Mouse (Mus musculus): ENCODE results near the gene Asap3. TPM values are rescaled to one million over a fixed set of nuclear protein-coding genes. Genes with fewer than 3 reads are reported as not detected.

The Asap3 gene
- total RNA-seq (2014; rRNA removed), result 3.5 and 3.8 TPM in 2 replicates
- polyA plus RNA-seq (2015; fragmentation: Nextera tagmentation; extraction: Ambion mirVana), result 2.0 and 2.5 TPM in 2 replicates

- H3K27me3 ChIP-seq (ENCODE audit: insufficient read depth, low read length), result no peaks in the 10 kb centered on the region
- H3K4me2 ChIP-seq (ENCODE audit: low read depth), result peak within 1 kb of the TSS; percentile 100
- H3K4me1 ChIP-seq (ENCODE audit: insufficient read depth), result no peaks in the 10 kb centered on the region
- peak within 1 kb of the TSS; percentile 56 for H3K4me3 ChIP-seq (ENCODE audit: low read depth, low read length)
- DNase-seq (peak; percentile 82), ATAC-seq (peak; percentile 82)
- 4% methylated on average over 54 of the region's 54 CpGs for WGBS
- TF ChIP-seq CTCF (IDR thresholded peaks at IDR 0.05; ENCODE audit: low read depth), result peak; percentile 37; the same call in 1 of the 2 replicates
- H3K27ac ChIP-seq (ENCODE audit: low read depth, low read length), result no peak within 1 kb of the TSS
- peak within 1 kb of the TSS; percentile 65 for H3K9ac ChIP-seq
- H3K36me3 ChIP-seq (ENCODE audit: insufficient read depth), result no peaks in the 10 kb centered on the region
- no peaks in the 10 kb centered on the region for H3K9me3 ChIP-seq (ENCODE audit: low read length)
Observed at GRCm38 (mm10) chr4:136206033-136206893, at the start of gene Asap3. Asap3 (plus strand) TSS chr4:136206365.

GRCm38 (mm10) chr4:136158498-136158897 lies 47.7 kb upstream of the Asap3 start:
- Histone ChIP-seq H3K9me3 (ENCODE audit: low read length) (no peaks in the 10 kb centered on the region), H3K9ac (no peak overlapping the region), H3K4me1 (ENCODE audit: insufficient read depth) (no peaks in the 10 kb centered on the region), H3K27me3 (ENCODE audit: insufficient read depth, low read length) (no peaks in the 10 kb centered on the region), H3K36me3 (ENCODE audit: insufficient read depth) (no peaks in the 10 kb centered on the region), H3K4me3 (ENCODE audit: low read depth, low read length) (no peak overlapping the region), H3K4me2 (ENCODE audit: low read depth) (no peak overlapping the region), H3K27ac (ENCODE audit: low read depth, low read length) (no peak overlapping the region)
- ATAC-seq (no peak), DNase-seq (no peak)
- 77% methylated on average over 6 of the region's 6 CpGs for WGBS
- no peak for TF ChIP-seq CTCF (IDR thresholded peaks at IDR 0.05; ENCODE audit: low read depth)

- Histone ChIP-seq H3K9me3 (ENCODE audit: low read length) (no peaks in the 10 kb centered on the region), H3K9ac (no peak overlapping the region), H3K4me2 (ENCODE audit: low read depth) (no peak overlapping the region), H3K27ac (ENCODE audit: low read depth, low read length) (peak overlapping the region; percentile 22; the same call in 1 of the 2 replicates), H3K4me3 (ENCODE audit: low read depth, low read length) (no peak overlapping the region), H3K36me3 (ENCODE audit: insufficient read depth) (no peaks in the 10 kb centered on the region), H3K4me1 (ENCODE audit: insufficient read depth) (no peaks in the 10 kb centered on the region), H3K27me3 (ENCODE audit: insufficient read depth, low read length) (no peaks in the 10 kb centered on the region)
- 2% methylated on average over 5 of the region's 5 CpGs for WGBS
- DNase-seq, result peak; percentile 93
- peak; percentile 98 for TF ChIP-seq CTCF (IDR thresholded peaks at IDR 0.05; ENCODE audit: low read depth)
- peak; percentile 85 for ATAC-seq
Observed at GRCm38 (mm10) chr4:136159802-136160397, 46.3 kb upstream of the Asap3 start.

- Histone ChIP-seq H3K27me3 (ENCODE audit: insufficient read depth, low read length) (no peaks in the 10 kb centered on the region), H3K27ac (ENCODE audit: low read depth, low read length) (no peak overlapping the region), H3K4me2 (ENCODE audit: low read depth) (no peak overlapping the region), H3K9me3 (ENCODE audit: low read length) (no peaks in the 10 kb centered on the region), H3K36me3 (ENCODE audit: insufficient read depth) (no peaks in the 10 kb centered on the region), H3K4me1 (ENCODE audit: insufficient read depth) (no peaks in the 10 kb centered on the region), H3K4me3 (ENCODE audit: low read depth, low read length) (no peak overlapping the region), H3K9ac (no peak overlapping the region)
- WGBS, result 1% methylated on average over 11 of the region's 11 CpGs
- TF ChIP-seq CTCF (IDR thresholded peaks at IDR 0.05; ENCODE audit: low read depth), result peak; percentile 95
- ATAC-seq (peak; percentile 76), DNase-seq (peak; percentile 90)
Observed at GRCm38 (mm10) chr4:136163448-136163847, 42.7 kb upstream of the Asap3 start.

GRCm38 (mm10) chr4:136164981-136165380 lies 41.2 kb upstream of the Asap3 start:
- no peak for TF ChIP-seq CTCF (IDR thresholded peaks at IDR 0.05; ENCODE audit: low read depth)
- Histone ChIP-seq H3K27me3 (ENCODE audit: insufficient read depth, low read length) (no peaks in the 10 kb centered on the region), H3K4me3 (ENCODE audit: low read depth, low read length) (no peak overlapping the region), H3K27ac (ENCODE audit: low read depth, low read length) (no peak overlapping the region), H3K4me2 (ENCODE audit: low read depth) (no peak overlapping the region), H3K9me3 (ENCODE audit: low read length) (no peaks in the 10 kb centered on the region), H3K36me3 (ENCODE audit: insufficient read depth) (no peaks in the 10 kb centered on the region), H3K9ac (no peak overlapping the region), H3K4me1 (ENCODE audit: insufficient read depth) (no peaks in the 10 kb centered on the region)
- DNase-seq (no peak), ATAC-seq (no peak)
- 82% methylated on average over 8 of the region's 8 CpGs for WGBS

- H3K4me3 ChIP-seq (ENCODE audit: low read depth, low read length), result no peak overlapping the region
- no peaks in the 10 kb centered on the region for H3K27me3 ChIP-seq (ENCODE audit: insufficient read depth, low read length)
- H3K4me1 ChIP-seq (ENCODE audit: insufficient read depth), result no peaks in the 10 kb centered on the region
- no peak for TF ChIP-seq CTCF (IDR thresholded peaks at IDR 0.05; ENCODE audit: low read depth)
- DNase-seq (no peak), ATAC-seq (no peak)
- 83% methylated on average over 3 of the region's 3 CpGs for WGBS
- no peaks in the 10 kb centered on the region for H3K9me3 ChIP-seq (ENCODE audit: low read length)
- no peak overlapping the region for H3K27ac ChIP-seq (ENCODE audit: low read depth, low read length)
- no peak overlapping the region for H3K9ac ChIP-seq
- H3K4me2 ChIP-seq (ENCODE audit: low read depth), result no peak overlapping the region
- H3K36me3 ChIP-seq (ENCODE audit: insufficient read depth), result no peaks in the 10 kb centered on the region
Observed at GRCm38 (mm10) chr4:136167701-136168100, 38.5 kb upstream of the Asap3 start.

GRCm38 (mm10) chr4:136170401-136170800 lies 35.8 kb upstream of the Asap3 start:
- 89% methylated on average over 4 of the region's 4 CpGs for WGBS

More at GRCm38 (mm10) chr4:136170401-136170800, 35.8 kb upstream of the Asap3 start:
- DNase-seq (no peak), ATAC-seq (no peak)
- TF ChIP-seq CTCF (IDR thresholded peaks at IDR 0.05; ENCODE audit: low read depth), result no peak
- H3K4me3 ChIP-seq (ENCODE audit: low read depth, low read length), result no peak overlapping the region
- no peaks in the 10 kb centered on the region for H3K36me3 ChIP-seq (ENCODE audit: insufficient read depth)
- no peaks in the 10 kb centered on the region for H3K27me3 ChIP-seq (ENCODE audit: insufficient read depth, low read length)
- H3K27ac ChIP-seq (ENCODE audit: low read depth, low read length), result no peak overlapping the region
- no peaks in the 10 kb centered on the region for H3K9me3 ChIP-seq (ENCODE audit: low read length)
- no peak overlapping the region for H3K4me2 ChIP-seq (ENCODE audit: low read depth)
- no peak overlapping the region for H3K9ac ChIP-seq
- H3K4me1 ChIP-seq (ENCODE audit: insufficient read depth), result no peaks in the 10 kb centered on the region

Data from forebrain, postnatal 0 days (tissue).